Mouse (Mus musculus) liver, postnatal 0 days (tissue): ENCODE results near the gene Fmr1. TPM values are rescaled to one million over a fixed set of nuclear protein-coding genes. Genes with fewer than 3 reads are reported as not detected.

Experiments used
- ATAC-seq: fragments of 200-750 bp; cut with Nextera tagmentation; 2 replicates; pipeline ENCODE4 v1.8.0; 2017; ENCODE audit warnings: mild to moderate bottlenecking, moderate library complexity
- DNase-seq: peaks from one replicate; pipeline ENCODE4 v3.0.0-alpha.2; 2016
- H3K27ac ChIP-seq: fragments of 300-500 bp; sonication (generic); 2 replicates; pipeline ENCODE4 v1.5.1; 2014; ENCODE audit warnings: antibody characterized with exemption, moderate library complexity, mild to moderate bottlenecking, low read depth
- H3K27me3 ChIP-seq: fragments of 300-500 bp; sonication (generic); 2 replicates; pipeline ENCODE4 v1.6.1; 2014; ENCODE audit warnings: low read length, control low read depth, mixed read lengths; ENCODE audit not compliant: insufficient read depth
- H3K36me3 ChIP-seq: fragments of 300-500 bp; sonication (generic); replicated peaks from 2 replicates; pipeline ENCODE4 v1.6.1; 2014; ENCODE audit warnings: mild to moderate bottlenecking, control low read depth, low read length, moderate library complexity, mixed read lengths; ENCODE audit not compliant: insufficient read depth
- H3K4me1 ChIP-seq: fragments of 300-500 bp; sonication (generic); 2 replicates; pipeline ENCODE4 v1.6.1; 2014; ENCODE audit warnings: antibody characterized with exemption, mild to moderate bottlenecking, control low read depth; ENCODE audit not compliant: insufficient read depth
- H3K4me2 ChIP-seq: fragments of 300-500 bp; sonication (generic); 2 replicates; pipeline ENCODE4 v1.6.1; 2014; ENCODE audit warnings: low read depth, mild to moderate bottlenecking, low read length, moderate library complexity, mixed read lengths
- H3K4me3 ChIP-seq: fragments of 300-500 bp; sonication (generic); 2 replicates; pipeline ENCODE4 v1.5.1; 2014; ENCODE audit warnings: low read depth, low read length
- H3K9ac ChIP-seq: fragments of 300-500 bp; sonication (generic); replicated peaks from 2 replicates; pipeline ENCODE4 v1.6.1; 2014; ENCODE audit warnings: mild to moderate bottlenecking, moderate library complexity
- H3K9me3 ChIP-seq: fragments of 300-500 bp; sonication (generic); 2 replicates; pipeline ENCODE4 v1.6.1; 2016; ENCODE audit warnings: mild to moderate bottlenecking, control low read depth, low read length, mixed read lengths
- CTCF ChIP-seq: sonication (generic); IDR thresholded peaks from 2 replicates; pipeline ENCODE4 v1.5.1; 2016; ENCODE audit warnings: antibody characterized with exemption, low read depth
- EP300 ChIP-seq: IDR thresholded peaks from 2 replicates; pipeline ENCODE4 v1.6.1; 2016; ENCODE audit warnings: antibody characterized with exemption, low read depth, mild to moderate bottlenecking
- WGBS: fragments of 180-500 bp; shearing (Covaris S2); extraction: QIAGEN DNeasy Blood & Tissue Kit; methylation state at CpG from one replicate; pipeline ENCODE4 v1.1.7; 2014; ENCODE audit not compliant: insufficient replicate concordance; 5-methylcytosine and 5-hydroxymethylcytosine counted together
- polyA plus RNA-seq: library from polyadenylated mRNA; unstranded; fragments of >200 nt; fragmentation: Nextera tagmentation; extraction: Ambion mirVana; gene quantifications from 2 replicates; pipeline ENCODE4 v1.2.1, GENCODE M21; 2015

The Fmr1 gene
- polyA plus RNA-seq, 1 experiment from 2014 or later = 13.9 TPM

- TF ChIP-seq EP300 (no peak), CTCF (no peak)
- DNase-seq (no peak), ATAC-seq (no peak)
- Histone ChIP-seq H3K27ac (no peak overlapping the region), H3K9me3 (no peaks in the 10 kb centered on the region), H3K27me3 (no peaks in the 10 kb centered on the region), H3K4me3 (no peak overlapping the region), H3K9ac (no peak overlapping the region), H3K36me3 (no peaks in the 10 kb centered on the region), H3K4me1 (no peaks in the 10 kb centered on the region), H3K4me2 (no peak overlapping the region)
- 55% methylated on average over 1 of the region's 1 CpGs for WGBS
Measured at GRCm38 (mm10) chrX:68736902-68737301, 58.6 kb downstream of the Fmr1 start.

DNA sequence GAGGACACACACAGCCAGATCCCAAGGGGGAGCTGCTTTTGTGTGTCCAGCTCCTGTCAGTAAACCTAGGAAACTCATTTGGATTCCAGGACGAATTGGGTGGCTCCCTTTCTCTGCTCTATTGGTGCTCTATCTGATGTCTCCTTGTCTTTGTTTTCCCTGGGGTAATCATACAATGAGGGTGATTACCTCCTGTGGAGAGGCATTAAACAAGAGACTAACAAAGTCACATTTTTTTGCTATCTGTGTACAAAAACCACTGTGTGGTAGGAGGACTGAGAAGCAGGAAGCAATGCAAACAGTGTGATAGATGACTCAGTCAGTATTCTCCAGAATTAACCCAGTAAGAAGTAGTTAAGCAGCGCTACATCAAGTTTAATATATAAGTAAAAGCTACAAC, 61.7 kb downstream of the Fmr1 start:
- no peak overlapping the region for H3K27ac ChIP-seq
- H3K4me2 ChIP-seq = no peak overlapping the region
- no peaks in the 10 kb centered on the region for H3K36me3 ChIP-seq
- 46% methylated on average over 2 of the region's 2 CpGs for WGBS
- no peak overlapping the region for H3K4me3 ChIP-seq
- DNase-seq (no peak), ATAC-seq (no peak)
- no peaks in the 10 kb centered on the region for H3K9me3 ChIP-seq
- no peaks in the 10 kb centered on the region for H3K27me3 ChIP-seq
- no peak for TF ChIP-seq CTCF
- TF ChIP-seq EP300 = no peak
- no peaks in the 10 kb centered on the region for H3K4me1 ChIP-seq
- no peak overlapping the region for H3K9ac ChIP-seq

DNA sequence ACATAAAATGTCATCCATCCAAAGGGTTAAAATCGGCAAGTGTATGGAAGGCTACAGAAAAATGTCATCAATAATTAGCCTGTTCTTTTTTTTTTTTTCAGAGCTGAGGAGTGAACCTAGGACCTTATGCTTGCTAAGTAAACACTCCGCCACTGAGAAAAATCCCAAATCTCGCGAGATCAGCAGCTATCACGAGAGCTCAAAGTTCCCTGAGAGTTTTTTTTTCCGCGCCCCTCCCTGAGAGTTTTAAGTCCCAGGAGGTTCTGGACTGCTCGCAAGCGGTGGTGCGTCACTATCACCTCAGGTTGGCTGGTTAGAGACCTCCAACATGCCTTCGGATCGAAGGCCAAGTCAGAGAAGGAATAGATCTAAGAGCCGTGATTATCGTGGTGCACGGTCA, 83.3 kb downstream of the Fmr1 start, which contains the start of gene Fmr1nb:
TSS of gene Fmr1nb (plus strand) at position 234 of the 400 bp plus-strand sequence.
- WGBS = 81% methylated on average over 15 of the region's 15 CpGs
- Histone ChIP-seq H3K9me3 (no peaks in the 10 kb centered on the region), H3K4me3 (no peak within 1 kb of the TSS), H3K27ac (no peak within 1 kb of the TSS), H3K4me2 (no peak within 1 kb of the TSS), H3K36me3 (no peaks in the 10 kb centered on the region), H3K27me3 (no peaks in the 10 kb centered on the region), H3K4me1 (no peaks in the 10 kb centered on the region), H3K9ac (no peak within 1 kb of the TSS)
- TF ChIP-seq EP300 (no peak), CTCF (no peak)
- ATAC-seq (no peak), DNase-seq (no peak)

Other genes starting within 250 kb of the Fmr1 start
- gene Fmr1nb, start 83.3 kb downstream of the Fmr1 start, polyA plus RNA-seq = 1.9 TPM in 1 of 2 replicates, not detected in the other
- 0.89 and 1.5 TPM in 2 replicates for gene Gm14698, start 142.6 kb downstream of the Fmr1 start, polyA plus RNA-seq
- not detected in 2 replicates for gene Gm6812, start 214.5 kb downstream of the Fmr1 start, polyA plus RNA-seq